Mouse (Mus musculus): ENCODE measurements around the gene 1520401A03Rik. TPM values are rescaled to one million over a fixed set of nuclear protein-coding genes. Genes with fewer than 3 reads are reported as not detected.

Gene 1520401A03Rik
- polyA plus RNA-seq, 1 experiment from 2014 or later = 0.21 TPM

DNA sequence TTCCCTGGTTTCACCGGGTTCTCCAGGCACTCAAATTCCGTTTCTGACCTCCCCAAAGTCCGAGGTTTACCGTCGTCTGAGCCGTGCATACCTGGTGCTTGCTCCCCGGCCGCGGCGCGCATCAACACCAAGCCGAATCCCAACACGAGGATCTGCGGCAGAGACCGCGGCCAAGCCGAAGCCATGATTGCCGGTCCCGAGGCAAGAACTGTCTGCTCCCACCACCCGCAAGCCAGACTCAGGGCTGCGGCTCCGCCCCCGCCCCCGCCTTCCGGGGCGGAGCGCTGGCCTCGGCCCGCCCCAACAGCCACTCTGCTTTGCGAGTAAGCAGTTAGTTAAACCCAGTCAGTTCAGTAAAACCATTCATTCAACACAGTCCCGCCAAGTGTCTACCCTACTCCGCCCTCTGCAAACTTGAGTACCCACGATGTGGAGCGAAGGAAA, 45.3 kb downstream of the 1520401A03Rik start, which contains the start of gene Tnfrsf12a:
Gene Tnfrsf12a (minus strand): TSS at position 233 of the 444 bp plus-strand sequence.
- under 1% methylated on average over 34 of the region's 34 CpGs for WGBS
- no peak for ATAC-seq (ENCODE audit: low read depth)
- H3K27ac ChIP-seq (ENCODE audit: low read depth, low read length) = no peak within 1 kb of the TSS; the same call in 1 of the 2 replicates
- H3K9me3 ChIP-seq (ENCODE audit: control insufficient read depth, low read length) = no peaks in the 10 kb centered on the region
- peak within 1 kb of the TSS; percentile 82 for H3K4me2 ChIP-seq (ENCODE audit: low read depth, low read length)
- H3K27me3 ChIP-seq (ENCODE audit: control insufficient read depth, insufficient read depth, low read length) = peaks cover 22% of the 10 kb centered on the region
- no peaks in the 10 kb centered on the region for H3K36me3 ChIP-seq (ENCODE audit: control insufficient read depth, insufficient read depth, low read length)
- peak within 1 kb of the TSS; percentile 37; the same call in 1 of the 2 replicates for H3K9ac ChIP-seq (replicated peaks; ENCODE audit: low read depth, low read length)
- peak within 1 kb of the TSS; percentile 39 for H3K4me3 ChIP-seq (ENCODE audit: low read depth, low read length)
- H3K4me1 ChIP-seq (ENCODE audit: control insufficient read depth, insufficient read depth, low read length) = peaks cover 10% of the 10 kb centered on the region; the same call in 1 of the 2 replicates

DNA sequence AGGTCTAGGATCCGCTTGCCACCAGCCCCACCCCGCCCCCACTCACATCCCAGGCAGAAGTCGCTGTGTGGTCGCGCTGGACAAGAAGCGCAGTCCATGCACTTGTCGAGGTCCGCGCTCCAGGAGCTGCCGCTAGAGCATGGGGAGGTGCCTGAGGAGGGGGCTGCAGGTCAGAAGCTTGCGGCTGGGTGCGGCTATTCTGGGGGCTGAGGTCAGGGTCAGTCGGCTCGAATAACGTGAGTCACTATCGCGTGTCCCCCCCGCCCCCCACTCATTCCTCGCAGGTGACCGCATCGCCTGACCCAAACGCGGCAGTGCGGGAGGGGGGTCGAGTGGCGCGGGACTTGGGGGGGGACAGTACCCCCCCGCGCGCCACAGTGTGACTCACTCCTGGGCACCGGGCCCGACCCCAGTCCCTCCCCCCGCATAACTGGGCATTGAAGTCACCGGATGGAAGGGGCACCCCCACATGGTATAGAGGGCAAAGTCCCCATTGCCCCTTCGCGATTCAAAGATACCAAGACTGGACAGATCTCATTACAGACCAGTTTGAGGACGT, 46.0 kb downstream of the 1520401A03Rik start:
- H3K36me3 ChIP-seq (ENCODE audit: control insufficient read depth, insufficient read depth, low read length) = no peaks in the 10 kb centered on the region
- ATAC-seq (ENCODE audit: low read depth) = no peak
- H3K4me1 ChIP-seq (ENCODE audit: control insufficient read depth, insufficient read depth, low read length) = peaks cover 10% of the 10 kb centered on the region; the same call in 1 of the 2 replicates
- 3% methylated on average over 37 of the region's 37 CpGs for WGBS
- H3K9me3 ChIP-seq (ENCODE audit: control insufficient read depth, low read length) = no peaks in the 10 kb centered on the region
- peak overlapping the region; percentile 82 for H3K4me2 ChIP-seq (ENCODE audit: low read depth, low read length)
- peaks cover 20% of the 10 kb centered on the region for H3K27me3 ChIP-seq (ENCODE audit: control insufficient read depth, insufficient read depth, low read length)
- peak overlapping the region; percentile 37; the same call in 1 of the 2 replicates for H3K9ac ChIP-seq (replicated peaks; ENCODE audit: low read depth, low read length)
- peak overlapping the region; percentile 39 for H3K4me3 ChIP-seq (ENCODE audit: low read depth, low read length)
- no peak overlapping the region for H3K27ac ChIP-seq (ENCODE audit: low read depth, low read length)

DNA sequence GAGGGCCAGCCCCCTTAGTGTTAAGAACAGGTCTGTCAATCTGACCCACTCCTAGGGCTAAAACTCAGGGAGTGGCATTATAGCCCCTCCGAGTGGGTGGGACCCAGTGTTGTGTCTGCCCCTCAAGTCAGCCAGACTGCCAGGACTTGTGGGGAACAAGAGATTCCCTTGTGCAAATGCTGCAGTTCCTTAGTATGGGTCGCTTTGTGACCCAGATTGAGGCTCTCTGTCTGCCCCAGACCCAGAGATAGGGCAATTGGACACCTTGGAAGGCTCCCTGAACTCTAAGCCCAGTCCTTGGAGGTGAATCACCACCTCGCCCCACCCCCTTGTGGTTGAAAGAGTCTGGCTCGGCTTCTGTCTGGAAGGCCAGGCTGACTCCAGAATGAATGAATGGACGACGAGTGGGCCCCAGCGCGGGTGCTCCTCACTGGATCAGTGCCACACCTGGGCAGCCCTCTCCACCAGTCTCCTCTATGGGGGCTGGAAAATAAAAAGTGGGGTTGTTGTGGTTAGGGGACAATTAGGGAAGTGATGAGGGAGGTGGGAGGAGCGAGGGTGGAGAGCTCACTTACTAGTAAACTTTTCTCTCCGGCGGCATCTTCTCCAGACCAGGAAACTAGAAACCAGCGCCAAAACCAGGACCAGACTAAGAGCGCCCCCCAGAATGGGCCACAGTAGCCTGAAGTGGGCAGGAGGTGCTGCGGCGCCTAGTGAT, 46.9 kb downstream of the 1520401A03Rik start:
- H3K36me3 ChIP-seq (ENCODE audit: control insufficient read depth, insufficient read depth, low read length) = no peaks in the 10 kb centered on the region
- H3K4me1 ChIP-seq (ENCODE audit: control insufficient read depth, insufficient read depth, low read length) = peaks cover 10% of the 10 kb centered on the region; the same call in 1 of the 2 replicates
- no peak overlapping the region for H3K27ac ChIP-seq (ENCODE audit: low read depth, low read length)
- H3K9ac ChIP-seq (replicated peaks; ENCODE audit: low read depth, low read length) = no peak overlapping the region
- H3K9me3 ChIP-seq (ENCODE audit: control insufficient read depth, low read length) = no peaks in the 10 kb centered on the region
- 10% methylated on average over 15 of the region's 15 CpGs for WGBS
- H3K4me3 ChIP-seq (ENCODE audit: low read depth, low read length) = no peak overlapping the region; the same call in 1 of the 2 replicates
- ATAC-seq (ENCODE audit: low read depth) = no peak
- peaks cover 13% of the 10 kb centered on the region for H3K27me3 ChIP-seq (ENCODE audit: control insufficient read depth, insufficient read depth, low read length)
- peak overlapping the region; percentile 82; the same call in 1 of the 2 replicates for H3K4me2 ChIP-seq (ENCODE audit: low read depth, low read length)

DNA sequence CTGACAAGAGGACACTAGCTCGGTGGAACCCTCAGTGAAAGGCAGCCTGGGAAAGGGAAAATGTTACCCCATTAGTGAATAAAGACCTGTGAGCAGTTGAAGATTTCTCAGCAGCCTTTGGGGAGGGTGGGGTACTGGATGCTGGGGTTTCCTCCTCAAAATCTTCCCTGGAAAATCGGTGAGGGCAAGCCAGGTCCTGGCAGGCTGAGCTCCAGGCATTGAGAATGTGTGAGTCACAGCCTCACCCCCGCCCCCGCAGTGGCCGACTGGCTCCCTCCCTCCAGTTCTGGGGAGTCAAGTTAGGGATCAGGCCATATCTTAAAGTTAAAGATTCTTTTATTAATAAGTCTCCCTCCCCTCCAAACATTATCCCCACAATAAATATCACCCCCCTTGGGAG, 47.5 kb downstream of the 1520401A03Rik start:
- H3K27me3 ChIP-seq (ENCODE audit: control insufficient read depth, insufficient read depth, low read length) = peaks cover 9% of the 10 kb centered on the region
- H3K27ac ChIP-seq (ENCODE audit: low read depth, low read length) = no peak overlapping the region
- no peak for ATAC-seq (ENCODE audit: low read depth)
- no peaks in the 10 kb centered on the region for H3K36me3 ChIP-seq (ENCODE audit: control insufficient read depth, insufficient read depth, low read length)
- no peaks in the 10 kb centered on the region for H3K9me3 ChIP-seq (ENCODE audit: control insufficient read depth, low read length)
- H3K4me3 ChIP-seq (ENCODE audit: low read depth, low read length) = no peak overlapping the region
- no peak overlapping the region for H3K4me2 ChIP-seq (ENCODE audit: low read depth, low read length)
- 38% methylated on average over 5 of the region's 5 CpGs for WGBS
- H3K9ac ChIP-seq (replicated peaks; ENCODE audit: low read depth, low read length) = no peak overlapping the region
- peaks cover 10% of the 10 kb centered on the region; the same call in 1 of the 2 replicates for H3K4me1 ChIP-seq (ENCODE audit: control insufficient read depth, insufficient read depth, low read length)

DNA sequence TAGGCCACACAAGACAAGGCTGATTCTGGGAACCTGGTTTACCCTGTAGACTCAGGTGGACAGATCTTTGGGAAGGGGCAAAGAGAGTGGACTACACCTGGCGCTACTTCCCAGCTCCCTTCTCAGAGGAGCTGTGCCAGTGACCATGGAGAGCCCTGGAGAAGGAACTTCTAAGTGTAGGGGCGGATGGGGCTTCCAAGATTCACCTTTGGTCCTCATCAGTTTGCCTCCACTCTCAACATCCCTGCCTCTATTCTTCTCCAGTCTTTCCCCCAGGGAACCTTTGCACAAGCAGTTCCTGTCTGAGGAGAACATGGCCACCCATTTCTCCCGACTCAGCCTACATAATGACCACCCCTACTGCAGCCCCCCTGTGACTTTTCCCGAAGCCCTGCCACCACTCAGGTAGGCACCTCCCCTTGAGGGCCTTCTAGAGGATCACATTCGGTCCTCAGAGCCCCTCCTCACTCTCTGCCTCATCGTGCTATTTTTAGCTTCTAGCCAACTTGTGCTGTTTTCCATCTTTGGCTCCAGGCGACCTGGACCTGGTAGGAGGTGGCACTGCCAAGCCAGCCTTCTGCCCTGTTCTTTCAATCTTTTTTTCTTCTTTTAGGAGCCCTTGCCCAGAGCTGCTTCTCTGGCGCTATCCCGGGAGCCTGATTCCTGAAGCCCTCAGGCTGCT, 48.2 kb downstream of the 1520401A03Rik start:
- 44% methylated on average over 9 of the region's 9 CpGs for WGBS
- Histone ChIP-seq H3K9me3 (ENCODE audit: control insufficient read depth, low read length) (no peaks in the 10 kb centered on the region), H3K27me3 (ENCODE audit: control insufficient read depth, insufficient read depth, low read length) (peaks cover 9% of the 10 kb centered on the region), H3K4me3 (ENCODE audit: low read depth, low read length) (peak overlapping the region; percentile 59), H3K4me1 (ENCODE audit: control insufficient read depth, insufficient read depth, low read length) (peaks cover 10% of the 10 kb centered on the region; the same call in 1 of the 2 replicates), H3K36me3 (ENCODE audit: control insufficient read depth, insufficient read depth, low read length) (no peaks in the 10 kb centered on the region), H3K4me2 (ENCODE audit: low read depth, low read length) (peak overlapping the region; percentile 56), H3K27ac (ENCODE audit: low read depth, low read length) (no peak overlapping the region), H3K9ac (replicated peaks; ENCODE audit: low read depth, low read length) (peak overlapping the region; percentile 69)
- ATAC-seq (ENCODE audit: low read depth) = peak; percentile 4; the same call in 1 of the 2 replicates

DNA sequence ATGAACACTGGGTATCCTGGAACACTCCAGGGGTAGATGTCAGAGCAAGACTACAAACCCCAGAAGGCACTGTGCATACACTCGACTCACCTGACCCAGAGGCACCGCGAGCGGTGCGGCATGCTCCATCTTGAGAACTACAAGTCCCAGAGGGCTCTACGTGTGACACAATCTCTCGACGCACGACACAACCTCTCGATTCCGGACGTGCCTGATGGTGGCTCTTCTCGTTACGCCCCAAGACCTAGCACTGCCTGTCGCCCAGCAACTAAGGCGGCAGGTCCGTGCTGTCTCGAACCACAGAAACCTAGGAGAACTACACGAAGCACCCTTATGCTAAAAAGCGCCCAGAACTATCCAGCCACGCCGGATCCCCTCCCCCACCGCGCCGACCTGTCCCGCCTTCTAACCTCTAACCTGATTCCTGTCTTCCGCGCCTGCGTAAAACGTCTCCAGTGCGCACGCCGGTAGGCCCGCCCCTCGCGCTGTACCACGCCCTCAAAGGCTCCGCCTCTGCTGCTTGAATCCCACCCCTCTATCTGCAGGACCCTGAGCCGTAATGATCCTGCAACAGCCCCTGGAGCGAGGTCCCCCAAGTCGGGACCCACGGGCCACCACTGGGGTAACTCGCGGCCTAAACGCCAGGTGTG, 49.0 kb downstream of the 1520401A03Rik start, which contains the start of the genes Hcfc1r1 and Thoc6:
Gene Hcfc1r1 (plus strand): TSS at position 173 of the 650 bp plus-strand sequence.
Gene Thoc6 (minus strand): TSS at position 459 of the 650 bp plus-strand sequence.
- Histone ChIP-seq H3K9ac (replicated peaks; ENCODE audit: low read depth, low read length) (peak within 1 kb of the TSS; percentile 69), H3K36me3 (ENCODE audit: control insufficient read depth, insufficient read depth, low read length) (peaks cover 5% of the 10 kb centered on the region; the same call in 1 of the 2 replicates), H3K4me1 (ENCODE audit: control insufficient read depth, insufficient read depth, low read length) (peaks cover 10% of the 10 kb centered on the region; the same call in 1 of the 2 replicates), H3K4me3 (ENCODE audit: low read depth, low read length) (peak within 1 kb of the TSS; percentile 59), H3K27ac (ENCODE audit: low read depth, low read length) (peak within 1 kb of the TSS; percentile 89), H3K9me3 (ENCODE audit: control insufficient read depth, low read length) (no peaks in the 10 kb centered on the region), H3K4me2 (ENCODE audit: low read depth, low read length) (peak within 1 kb of the TSS; percentile 56), H3K27me3 (ENCODE audit: control insufficient read depth, insufficient read depth, low read length) (peaks cover 4% of the 10 kb centered on the region; the same call in 1 of the 2 replicates)
- WGBS = under 1% methylated on average over 44 of the region's 45 CpGs
- ATAC-seq (ENCODE audit: low read depth) = peak; percentile 96

DNA sequence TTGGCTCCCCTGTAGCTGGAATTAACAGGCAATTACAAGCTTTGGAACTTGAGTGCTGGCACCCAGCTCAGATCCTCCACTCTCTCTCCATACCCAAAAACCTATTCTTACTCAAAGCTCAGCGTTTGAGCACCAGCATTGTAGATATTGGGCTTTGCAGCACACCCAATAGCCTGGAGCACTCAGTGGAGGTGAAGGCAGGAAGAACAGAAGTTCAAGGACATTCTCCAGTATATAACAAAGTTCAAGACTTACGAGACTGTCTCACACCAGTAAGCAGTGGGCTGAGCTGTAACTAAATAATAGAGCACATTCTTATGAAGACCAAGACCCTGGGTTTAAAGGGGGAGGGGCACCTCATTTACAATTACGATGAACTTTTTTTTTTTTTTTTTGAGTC, 49.8 kb downstream of the 1520401A03Rik start:
- WGBS = 72% methylated on average over 3 of the region's 3 CpGs
- Histone ChIP-seq H3K4me3 (ENCODE audit: low read depth, low read length) (peak overlapping the region; percentile 59), H3K4me2 (ENCODE audit: low read depth, low read length) (peak overlapping the region; percentile 56), H3K9ac (replicated peaks; ENCODE audit: low read depth, low read length) (no peak overlapping the region), H3K27ac (ENCODE audit: low read depth, low read length) (no peak overlapping the region), H3K36me3 (ENCODE audit: control insufficient read depth, insufficient read depth, low read length) (peaks cover 5% of the 10 kb centered on the region; the same call in 1 of the 2 replicates), H3K4me1 (ENCODE audit: control insufficient read depth, insufficient read depth, low read length) (peaks cover 10% of the 10 kb centered on the region; the same call in 1 of the 2 replicates), H3K27me3 (ENCODE audit: control insufficient read depth, insufficient read depth, low read length) (peaks cover 4% of the 10 kb centered on the region; the same call in 1 of the 2 replicates), H3K9me3 (ENCODE audit: control insufficient read depth, low read length) (no peaks in the 10 kb centered on the region)
- ATAC-seq (ENCODE audit: low read depth) = no peak

DNA sequence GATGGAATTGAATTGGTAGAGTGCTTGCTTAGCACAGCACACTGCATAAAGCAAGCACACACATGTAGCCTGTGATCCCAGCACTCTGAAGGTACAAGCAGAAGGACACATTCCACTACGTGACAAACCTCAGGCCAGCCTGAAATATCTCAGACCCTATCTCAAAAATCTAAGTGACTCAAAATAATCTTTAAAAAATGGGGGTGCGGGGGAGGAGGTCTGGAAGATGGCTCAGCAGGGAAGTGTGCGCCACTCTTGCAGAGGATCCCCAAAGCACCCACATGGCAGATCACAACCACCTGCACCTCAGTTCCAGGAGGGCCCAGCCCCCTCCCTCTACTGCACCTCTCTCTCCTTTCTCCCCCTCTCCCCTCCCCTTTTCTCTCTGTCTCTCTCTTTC, 51.1 kb downstream of the 1520401A03Rik start:
- no peak overlapping the region for H3K4me2 ChIP-seq (ENCODE audit: low read depth, low read length)
- H3K36me3 ChIP-seq (ENCODE audit: control insufficient read depth, insufficient read depth, low read length) = peaks cover 5% of the 10 kb centered on the region; the same call in 1 of the 2 replicates
- no peaks in the 10 kb centered on the region for H3K9me3 ChIP-seq (ENCODE audit: control insufficient read depth, low read length)
- no peak for ATAC-seq (ENCODE audit: low read depth)
- no peak overlapping the region for H3K27ac ChIP-seq (ENCODE audit: low read depth, low read length)
- H3K4me3 ChIP-seq (ENCODE audit: low read depth, low read length) = no peak overlapping the region
- no peak overlapping the region for H3K9ac ChIP-seq (replicated peaks; ENCODE audit: low read depth, low read length)
- WGBS = 95% methylated on average over 3 of the region's 3 CpGs
- H3K27me3 ChIP-seq (ENCODE audit: control insufficient read depth, insufficient read depth, low read length) = peaks cover 4% of the 10 kb centered on the region; the same call in 1 of the 2 replicates
- H3K4me1 ChIP-seq (ENCODE audit: control insufficient read depth, insufficient read depth, low read length) = peaks cover 6% of the 10 kb centered on the region; the same call in 1 of the 2 replicates
